In the genomic region with DNA sequence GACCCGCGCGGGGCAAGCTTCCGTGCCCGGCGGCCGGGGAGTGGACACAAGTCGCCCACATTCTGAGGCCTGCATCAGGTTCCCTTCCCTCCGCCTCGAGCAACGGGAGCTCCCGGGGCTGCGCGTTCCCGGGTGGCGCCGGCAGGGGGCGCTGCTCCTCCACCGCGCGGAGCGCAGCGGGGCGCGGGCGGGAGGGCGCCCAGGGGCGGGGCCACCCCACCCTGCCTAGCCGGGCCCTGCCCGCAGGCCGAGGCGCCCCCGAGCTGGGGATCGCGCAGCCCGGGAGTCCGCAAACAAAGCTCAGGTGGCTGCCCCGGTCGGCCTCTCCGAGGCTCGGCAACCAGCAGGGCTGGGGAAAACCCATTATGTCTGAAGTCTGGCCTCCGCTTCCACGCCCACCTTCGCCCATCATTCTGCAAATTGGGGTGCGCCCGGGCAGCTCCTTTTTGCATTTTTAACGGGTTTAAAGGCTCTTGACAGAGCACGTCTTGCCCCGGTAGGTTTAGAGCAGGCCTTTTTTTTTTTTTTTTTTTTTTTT, we compare ENCODE assay signal across 8 mouse cellular contexts. TPM values are rescaled to one million over a fixed set of nuclear protein-coding genes. Genes with fewer than 3 reads are reported as not detected.
A peak's percentile ranks its signal among the peaks of the same experiment; 100 is the strongest.
DNase-seq lines count a peak whose midpoint lies in the region; ATAC-seq lines count a peak whose summit lies in the region.

No protein-coding gene starts in this region.

- no peaks in the 10 kb centered on the region for H3K27me3 ChIP-seq in intestine, embryonic 16.5 days (replicated peaks; ENCODE audit: control insufficient read depth, insufficient read depth, low read length)

- intact Hi-C loops in gastrocnemius, postnatal 36 days (cut with DNase I), result loop anchor here (2.0 to 5.0 kb wide), 3 partner anchors 58 to 1710 kb away; no protein-coding TSS in a partner anchor
- intact Hi-C loops in left cerebral cortex, postnatal 25 days (cut with DNase I), result loop anchor here (2.0 to 10.0 kb wide), 6 partner anchors 64 to 1928 kb away; no protein-coding TSS in a partner anchor

- peak overlapping the region; percentile 77 for H3K4me2 ChIP-seq in intestine, embryonic 16.5 days (ENCODE audit: low read depth, low read length)

- peak overlapping the region; percentile 98 for H3K9ac ChIP-seq in intestine, embryonic 16.5 days (ENCODE audit: low read depth, low read length)

- H3K4me3 ChIP-seq in intestine, embryonic 16.5 days (ENCODE audit: low read length), result peak overlapping the region; percentile 94

- H3K4me1 ChIP-seq in intestine, embryonic 16.5 days (ENCODE audit: control insufficient read depth, insufficient read depth, low read length), result peaks cover 7% of the 10 kb centered on the region; the same call in 1 of the 2 replicates

- peak; percentile 83 for ATAC-seq in intestine, embryonic 16.5 days

- peak; percentile 96 for DNase-seq in adrenal gland, adult 2 months
- DNase-seq in embryo, embryonic 11 days, result peak; percentile 91
- peak; percentile 90 to 94 for DNase-seq in gastrocnemius, postnatal 36 days
- peak; percentile 92 to 94 for DNase-seq in left cerebral cortex, postnatal 25 days (ENCODE audit: low spot score in 2 of 2)
- peak; percentile 92 for DNase-seq in mesoderm, embryonic 11.5 days (ENCODE audit: low read depth, low spot score)
- peak; percentile 95 for DNase-seq in right cerebral cortex, postnatal 25 days
- peak; percentile 92 to 93 for DNase-seq in urinary bladder, postnatal 36 days (ENCODE audit: low spot score in 2 of 2)

- H3K36me3 ChIP-seq in intestine, embryonic 16.5 days (ENCODE audit: control insufficient read depth, insufficient read depth, low read length), result peaks cover 3% of the 10 kb centered on the region; the same call in 1 of the 2 replicates

- H3K9me3 ChIP-seq in intestine, embryonic 16.5 days (ENCODE audit: control insufficient read depth, low read length), result no peaks in the 10 kb centered on the region

- WGBS in intestine, embryonic 16.5 days, result under 1% methylated on average over 44 of the region's 49 CpGs

- H3K27ac ChIP-seq in intestine, embryonic 16.5 days (ENCODE audit: low read length), result peak overlapping the region; percentile 98

RNA-seq across cellular contexts. Expression of a gene that starts 1.7 kb away (rescaled TPM):
- total RNA-seq in adrenal gland, adult 2 months (2021), result 10 to 100 TPM; 39.4 to 50.3 TPM
- polyA plus RNA-seq in adrenal gland, adult 2 months (2012; rRNA removed), result 18.2 and 35.6 TPM in 2 replicates
- 10 to 100 TPM; 23.9 to 25.0 TPM for total RNA-seq in gastrocnemius, postnatal 36 days (2021)
- 42.8 and 45.1 TPM in 2 replicates for polyA plus RNA-seq in intestine, embryonic 16.5 days (2015; fragmentation: Nextera tagmentation; extraction: Ambion mirVana)
- total RNA-seq in left cerebral cortex, postnatal 25 days (2021), result 100 to 1,000 TPM; 182 to 189 TPM

Comparison
In these comparisons a context has a peak if more than half of its experiments do, and no peak if none do; other contexts are left out.
1. Peak in every context shown above with its lines: DNase-seq, ATAC-seq, H3K4me3 ChIP-seq and H3K27ac ChIP-seq.